Mouse (Mus musculus) neural tube, embryonic 14.5 days (tissue): ENCODE measurements around the gene Scfd2. TPM values are rescaled to one million over a fixed set of nuclear protein-coding genes. Genes with fewer than 3 reads are reported as not detected.

Experiments
- ATAC-seq: fragments of 200-750 bp; cut with Nextera tagmentation; 2 replicates; pipeline ENCODE4 v1.8.0; 2017; ENCODE audit warnings: low read depth, mild to moderate bottlenecking, moderate TSS enrichment, moderate library complexity
- H3K27ac ChIP-seq: fragments of 300-500 bp; sonication (generic); 2 replicates; pipeline ENCODE4 v1.5.1; 2014; ENCODE audit warnings: low read depth, mild to moderate bottlenecking, control low read depth, low read length, moderate library complexity, mixed read lengths
- H3K27me3 ChIP-seq: fragments of 300-500 bp; sonication (generic); 2 replicates; pipeline ENCODE4 v1.6.1; 2014; ENCODE audit warnings: low read length; ENCODE audit not compliant: control insufficient read depth, insufficient read depth
- H3K36me3 ChIP-seq: fragments of 300-500 bp; sonication (generic); 2 replicates; pipeline ENCODE4 v1.6.1; 2014; ENCODE audit warnings: low read length, mixed read lengths; ENCODE audit not compliant: control insufficient read depth, insufficient read depth
- H3K4me1 ChIP-seq: fragments of 300-500 bp; sonication (generic); 2 replicates; pipeline ENCODE4 v1.6.1; 2014; ENCODE audit warnings: low read length; ENCODE audit not compliant: control insufficient read depth, insufficient read depth
- H3K4me2 ChIP-seq: fragments of 300-500 bp; sonication (generic); 2 replicates; pipeline ENCODE4 v1.6.1; 2014; ENCODE audit warnings: mild to moderate bottlenecking, low read depth, low read length, control low read depth
- H3K4me3 ChIP-seq: fragments of 300-500 bp; sonication (generic); 2 replicates; pipeline ENCODE4 v1.5.1; 2014; ENCODE audit warnings: low read depth, low read length, control low read depth, mixed read lengths
- H3K9ac ChIP-seq: fragments of 300-500 bp; sonication (generic); replicated peaks from 2 replicates; pipeline ENCODE4 v1.6.1; 2014; ENCODE audit warnings: low read depth, mild to moderate bottlenecking, control low read depth, low read length, mixed read lengths
- H3K9me3 ChIP-seq: fragments of 300-500 bp; sonication (generic); 2 replicates; pipeline ENCODE4 v1.6.1; 2016; ENCODE audit warnings: low read length; ENCODE audit not compliant: control insufficient read depth
- WGBS: fragments of 180-500 bp; shearing (Covaris S2); extraction: QIAGEN DNeasy Blood & Tissue Kit; methylation state at CpG from one replicate; pipeline ENCODE4 v1.1.7; 2014; 5-methylcytosine and 5-hydroxymethylcytosine counted together
- polyA plus RNA-seq: library from polyadenylated mRNA; unstranded; fragments of >200 nt; fragmentation: Nextera tagmentation; extraction: Ambion mirVana; gene quantifications from 2 replicates; pipeline ENCODE4 v1.2.1, GENCODE M21; 2014

Gene Scfd2
- polyA plus RNA-seq, 1 experiment from 2014 or later = 18.3 TPM

- peaks cover 5% of the 10 kb centered on the region; the same call in 1 of the 2 replicates for H3K4me1 ChIP-seq
- WGBS = 91% methylated on average over 4 of the region's 4 CpGs
Observed at GRCm38 (mm10) chr5:74286301-74286700, 245.3 kb downstream of the Scfd2 start.

GRCm38 (mm10) chr5:74285764-74286163 is 245.8 kb downstream of the Scfd2 start:
- peaks cover 5% of the 10 kb centered on the region; the same call in 1 of the 2 replicates for H3K4me1 ChIP-seq
- no peak overlapping the region for H3K4me3 ChIP-seq
- no peak overlapping the region for H3K27ac ChIP-seq
- H3K36me3 ChIP-seq = no peaks in the 10 kb centered on the region
- no peak overlapping the region for H3K9ac ChIP-seq
- no peaks in the 10 kb centered on the region for H3K9me3 ChIP-seq
- no peaks in the 10 kb centered on the region for H3K27me3 ChIP-seq
- ATAC-seq = no peak
- 51% methylated on average over 7 of the region's 7 CpGs for WGBS
- no peak overlapping the region for H3K4me2 ChIP-seq

More at GRCm38 (mm10) chr5:74286301-74286700, 245.3 kb downstream of the Scfd2 start:
- ATAC-seq = no peak
- H3K4me3 ChIP-seq = no peak overlapping the region
- H3K9me3 ChIP-seq = no peaks in the 10 kb centered on the region
- no peak overlapping the region for H3K4me2 ChIP-seq
- no peak overlapping the region for H3K27ac ChIP-seq
- no peaks in the 10 kb centered on the region for H3K36me3 ChIP-seq
- no peaks in the 10 kb centered on the region for H3K27me3 ChIP-seq
- no peak overlapping the region for H3K9ac ChIP-seq

- 87% methylated on average over 2 of the region's 2 CpGs for WGBS
- H3K27me3 ChIP-seq = no peaks in the 10 kb centered on the region
- ATAC-seq = no peak
- no peak overlapping the region for H3K9ac ChIP-seq
- H3K9me3 ChIP-seq = no peaks in the 10 kb centered on the region
- no peak overlapping the region for H3K27ac ChIP-seq
- H3K36me3 ChIP-seq = no peaks in the 10 kb centered on the region
- peaks cover 5% of the 10 kb centered on the region; the same call in 1 of the 2 replicates for H3K4me1 ChIP-seq
- H3K4me3 ChIP-seq = no peak overlapping the region
- H3K4me2 ChIP-seq = no peak overlapping the region
Observed at GRCm38 (mm10) chr5:74285289-74285688, 246.3 kb downstream of the Scfd2 start.

- Histone ChIP-seq H3K27ac (no peak overlapping the region), H3K9me3 (no peaks in the 10 kb centered on the region), H3K36me3 (no peaks in the 10 kb centered on the region), H3K27me3 (no peaks in the 10 kb centered on the region), H3K4me3 (no peak overlapping the region), H3K4me2 (no peak overlapping the region), H3K4me1 (peaks cover 5% of the 10 kb centered on the region; the same call in 1 of the 2 replicates), H3K9ac (no peak overlapping the region)
- ATAC-seq = peak; percentile 60
- WGBS = 37% methylated on average over 8 of the region's 8 CpGs
Observed at GRCm38 (mm10) chr5:74283545-74283944, 248.0 kb downstream of the Scfd2 start.

GRCm38 (mm10) chr5:74281480-74281879 is 250.1 kb downstream of the Scfd2 start:
- 86% methylated on average over 8 of the region's 8 CpGs for WGBS
- H3K9me3 ChIP-seq = no peaks in the 10 kb centered on the region
- H3K27ac ChIP-seq = no peak overlapping the region; the same call in 1 of the 2 replicates
- no peak overlapping the region for H3K4me2 ChIP-seq
- H3K27me3 ChIP-seq = no peaks in the 10 kb centered on the region
- H3K4me1 ChIP-seq = peaks cover 10% of the 10 kb centered on the region; the same call in 1 of the 2 replicates
- no peak overlapping the region for H3K9ac ChIP-seq
- no peak for ATAC-seq
- no peaks in the 10 kb centered on the region for H3K36me3 ChIP-seq
- H3K4me3 ChIP-seq = no peak overlapping the region

- Histone ChIP-seq H3K4me1 (peaks cover 6% of the 10 kb centered on the region; the same call in 1 of the 2 replicates), H3K27ac (no peak overlapping the region), H3K9ac (no peak overlapping the region), H3K27me3 (no peaks in the 10 kb centered on the region), H3K9me3 (no peaks in the 10 kb centered on the region), H3K4me3 (no peak overlapping the region), H3K4me2 (no peak overlapping the region), H3K36me3 (no peaks in the 10 kb centered on the region)
- WGBS = 84% methylated on average over 7 of the region's 7 CpGs
- no peak for ATAC-seq
Observed at GRCm38 (mm10) chr5:74279673-74280072, 251.9 kb downstream of the Scfd2 start.

- H3K4me2 ChIP-seq = no peak overlapping the region
- no peak overlapping the region for H3K4me3 ChIP-seq
- H3K4me1 ChIP-seq = peaks cover 6% of the 10 kb centered on the region; the same call in 1 of the 2 replicates
- H3K9ac ChIP-seq = no peak overlapping the region
- no peak overlapping the region for H3K27ac ChIP-seq
- 79% methylated on average over 7 of the region's 7 CpGs for WGBS
- no peaks in the 10 kb centered on the region for H3K36me3 ChIP-seq
- no peaks in the 10 kb centered on the region for H3K27me3 ChIP-seq
- no peaks in the 10 kb centered on the region for H3K9me3 ChIP-seq
- no peak for ATAC-seq
Observed at GRCm38 (mm10) chr5:74278428-74278827, 253.1 kb downstream of the Scfd2 start.

- ATAC-seq = peak; percentile 89
- peaks cover 6% of the 10 kb centered on the region; the same call in 1 of the 2 replicates for H3K4me1 ChIP-seq
- H3K36me3 ChIP-seq = no peaks in the 10 kb centered on the region
- no peak overlapping the region for H3K4me2 ChIP-seq
- WGBS = 0% methylated on average over 3 of the region's 3 CpGs
- no peak overlapping the region for H3K27ac ChIP-seq
- H3K4me3 ChIP-seq = no peak overlapping the region
- H3K9me3 ChIP-seq = no peaks in the 10 kb centered on the region
- H3K9ac ChIP-seq = no peak overlapping the region
- H3K27me3 ChIP-seq = no peaks in the 10 kb centered on the region
Observed at GRCm38 (mm10) chr5:74277712-74278111, 253.8 kb downstream of the Scfd2 start.

- Histone ChIP-seq H3K4me3 (no peak overlapping the region), H3K36me3 (no peaks in the 10 kb centered on the region), H3K9me3 (no peaks in the 10 kb centered on the region), H3K4me1 (peaks cover 6% of the 10 kb centered on the region; the same call in 1 of the 2 replicates), H3K27ac (no peak overlapping the region), H3K9ac (no peak overlapping the region), H3K27me3 (no peaks in the 10 kb centered on the region), H3K4me2 (no peak overlapping the region)
- WGBS = 76% methylated on average over 5 of the region's 5 CpGs
- peak; percentile 72; the same call in 1 of the 2 replicates for ATAC-seq
Observed at GRCm38 (mm10) chr5:74277216-74277615, 254.3 kb downstream of the Scfd2 start.
